Mouse (Mus musculus): ENCODE measurements around the gene Eef2.
"Not testable (repeated sequence)": the region's sequence is repeated elsewhere in the genome, so short reads cannot be mapped to it uniquely, and the experiment has no call there.

Gene Eef2

GRCm38 (mm10) chr10:81145778-81146177 lies 30.7 kb upstream of the Eef2 start:
- DNase-seq (ENCODE audit: low read depth, low spot score) = no peak

GRCm38 (mm10) chr10:81146296-81146695 lies 30.1 kb upstream of the Eef2 start:
- DNase-seq (ENCODE audit: low read depth, low spot score) = no peak

GRCm38 (mm10) chr10:81151261-81151660 lies 25.2 kb upstream of the Eef2 start:
- no peak for DNase-seq (ENCODE audit: low read depth, low spot score)

- no peak for DNase-seq (ENCODE audit: low read depth, low spot score)
Observed at GRCm38 (mm10) chr10:81152609-81153008, 23.8 kb upstream of the Eef2 start.

- DNase-seq (ENCODE audit: low read depth, low spot score) = no peak
Observed at GRCm38 (mm10) chr10:81154313-81154712, 22.1 kb upstream of the Eef2 start.

GRCm38 (mm10) chr10:81154736-81155135 lies 21.7 kb upstream of the Eef2 start:
- no peak for DNase-seq (ENCODE audit: low read depth, low spot score)

- no peak for DNase-seq (ENCODE audit: low read depth, low spot score)
Observed at GRCm38 (mm10) chr10:81161602-81162317, 14.7 kb upstream of the Eef2 start.

- no peak for DNase-seq (ENCODE audit: low read depth, low spot score)
Observed at GRCm38 (mm10) chr10:81162318-81162652, 14.1 kb upstream of the Eef2 start.

- DNase-seq (ENCODE audit: low read depth, low spot score) = no peak
Observed at GRCm38 (mm10) chr10:81165118-81165517, 11.3 kb upstream of the Eef2 start.

GRCm38 (mm10) chr10:81167200-81168086 lies 9.0 kb upstream of the Eef2 start, which contains the start of gene Pias4:
Gene Pias4 (minus strand): TSS chr10:81167923.
- peak; percentile 99 for DNase-seq (ENCODE audit: low read depth, low spot score)

- DNase-seq (ENCODE audit: low read depth, low spot score) = no peak
Observed at GRCm38 (mm10) chr10:81168087-81168431, 8.4 kb upstream of the Eef2 start.

GRCm38 (mm10) chr10:81168521-81169244 lies 7.7 kb upstream of the Eef2 start:
- peak; percentile 91 for DNase-seq (ENCODE audit: low read depth, low spot score)

GRCm38 (mm10) chr10:81169411-81169900 lies 7.0 kb upstream of the Eef2 start:
- not testable (repeated sequence) for DNase-seq (ENCODE audit: low read depth, low spot score)

- DNase-seq (ENCODE audit: low read depth, low spot score) = peak; percentile 94
Observed at GRCm38 (mm10) chr10:81173132-81173531, 3.3 kb upstream of the Eef2 start.

- peak; percentile 96 for DNase-seq (ENCODE audit: low read depth, low spot score)
Observed at GRCm38 (mm10) chr10:81174617-81175344, 1.6 kb upstream of the Eef2 start.

- not testable (repeated sequence) for DNase-seq (ENCODE audit: low read depth, low spot score)
Observed at GRCm38 (mm10) chr10:81175345-81175701, 1.1 kb upstream of the Eef2 start.

GRCm38 (mm10) chr10:81175936-81176465 lies 430 bp upstream of the Eef2 start:
- no peak for DNase-seq (ENCODE audit: low read depth, low spot score)

GRCm38 (mm10) chr10:81177491-81177925 lies 1.1 kb downstream of the Eef2 start:
- DNase-seq (ENCODE audit: low read depth, low spot score) = no peak

GRCm38 (mm10) chr10:81177958-81178712 lies 1.7 kb downstream of the Eef2 start:
- no peak for DNase-seq (ENCODE audit: low read depth, low spot score)

- no peak for DNase-seq (ENCODE audit: low read depth, low spot score)
Observed at GRCm38 (mm10) chr10:81178927-81179326, 2.5 kb downstream of the Eef2 start.
